17 mouse cellular contexts compared by ENCODE assay signal in genomic region chr19:29210319-29210718, GRCm38 (mm10). TPM values are rescaled to one million over a fixed set of nuclear protein-coding genes. Genes with fewer than 3 reads are reported as not detected.
A peak's percentile ranks its signal among the peaks of the same experiment; 100 is the strongest.
DNase-seq lines count a peak whose midpoint lies in the region; ATAC-seq and TF ChIP-seq lines count a peak whose summit lies in the region.
"Had no signal": no experiment of that assay in that cellular context is flagged by ENCODE, and none has a peak within 500 bp of the region (broad histone marks: within the 10 kb centered on the region; RNA-seq: fewer than 3 reads in every experiment).

No protein-coding gene starts in this region.

- no peaks in the 10 kb centered on the region for H3K36me3 ChIP-seq in lung, embryonic 14.5 days (ENCODE audit: insufficient read depth)
- H3K36me3 ChIP-seq in CH12.LX (replicated peaks in 1 of 2; ENCODE audit: control insufficient read depth in 1 of 2, insufficient read depth in 1 of 2, low read length in 1 of 2) = no peaks in the 10 kb centered on the region
- no peaks in the 10 kb centered on the region for H3K36me3 ChIP-seq in midbrain, postnatal 0 days (ENCODE audit: insufficient read depth, low read length)
- H3K36me3 ChIP-seq: forebrain, embryonic 10.5 days; liver, embryonic 15.5 days; midbrain, embryonic 10.5 days had no signal

- ATAC-seq in lung, embryonic 14.5 days (ENCODE audit: insufficient read depth) = no peak
- no peak for ATAC-seq in Patski
- ATAC-seq in megakaryocyte, adult 5-6 weeks (ENCODE audit: poor library complexity, severe bottlenecking) = peak; percentile 23; the same call in 1 of the 2 replicates
- ATAC-seq in midbrain, postnatal 0 days (ENCODE audit: low FRiP score) = no peak

- peak; percentile 17; the same call in 1 of the 2 replicates for TF ChIP-seq CTCF in lung, embryonic 14.5 days (IDR thresholded peaks at IDR 0.05; ENCODE audit: low read depth)
- TF ChIP-seq CTCF in CH12.LX (conservative IDR thresholded peaks at IDR 0.05 in 1 of 2, IDR thresholded peaks at IDR 0.05 in 1 of 2; ENCODE audit: low read depth in 2 of 2, low read length in 2 of 2) (peak in 1 of 2 experiments; percentile 40; a peak in 2 of 4 replicates), Patski (IDR thresholded peaks at IDR 0.05) (peak; percentile 20)
- no peak for TF ChIP-seq CTCF in midbrain, postnatal 0 days (IDR thresholded peaks at IDR 0.05)

- TF ChIP-seq POLR2A in CH12.LX (IDR thresholded peaks at IDR 0.05; ENCODE audit: low read depth, low read length) = no peak

- H3K27me3 ChIP-seq in lung, embryonic 14.5 days (ENCODE audit: insufficient read depth, low read length) = no peaks in the 10 kb centered on the region
- H3K27me3 ChIP-seq in CH12.LX (replicated peaks) (no peaks in the 10 kb centered on the region), Patski (no peaks in the 10 kb centered on the region)
- no peaks in the 10 kb centered on the region for H3K27me3 ChIP-seq in midbrain, postnatal 0 days (ENCODE audit: insufficient read depth, low read length)
- H3K27me3 ChIP-seq: liver, embryonic 15.5 days had no signal

- no peak for TF ChIP-seq EP300 in CH12.LX (IDR thresholded peaks at IDR 0.05; ENCODE audit: low read length)

- H3K4me1 ChIP-seq in lung, embryonic 14.5 days (ENCODE audit: insufficient read depth) = no peaks in the 10 kb centered on the region
- peaks cover 0 to 6% of the 10 kb centered on the region in 2 experiments; a peak in 1 of 4 replicates for H3K4me1 ChIP-seq in CH12.LX (ENCODE audit: control insufficient read depth in 1 of 2, insufficient read depth in 2 of 2)
- no peaks in the 10 kb centered on the region for H3K4me1 ChIP-seq in midbrain, postnatal 0 days (ENCODE audit: insufficient read depth, low read length)
- H3K4me1 ChIP-seq: forebrain, embryonic 10.5 days; liver, embryonic 15.5 days; midbrain, embryonic 10.5 days had no signal

- WGBS in lung, embryonic 14.5 days = 88% methylated on average over 9 of the region's 9 CpGs
- WGBS in midbrain, postnatal 0 days = 95% methylated on average over 9 of the region's 9 CpGs

- TF ChIP-seq RAD21 in CH12.LX (IDR thresholded peaks at IDR 0.05; ENCODE audit: low read depth, low read length) = peak; percentile 5

- POLR2A ChIA-PET in Patski (lab: Charles Lee) = no interaction called here

- in situ Hi-C loops in CH12.LX (cut with MboI; ENCODE audit: low pct_ligation_motif_present, low pct_unique_long_range_greater_than_20kb, low sequenced_read_pairs) = no loop called here
- in situ Hi-C loops in Patski (cut with MboI; ENCODE audit: low pct_unique_long_range_greater_than_20kb) = no loop called here

- H3K79me2 ChIP-seq in CH12.LX (replicated peaks; ENCODE audit: control insufficient read depth, extremely low read depth, insufficient read depth, poor library complexity, severe bottlenecking) = no peaks in the 10 kb centered on the region

- no peak overlapping the region for H3K4me2 ChIP-seq in lung, embryonic 14.5 days
- H3K4me2 ChIP-seq in CH12.LX (ENCODE audit: insufficient read depth, low read depth, poor library complexity, severe bottlenecking) = no peak overlapping the region
- no peak overlapping the region for H3K4me2 ChIP-seq in midbrain, postnatal 0 days (ENCODE audit: low read depth, low read length, poor library complexity, severe bottlenecking)
- H3K4me2 ChIP-seq: liver, embryonic 15.5 days had no signal

- no peak overlapping the region for H3K27ac ChIP-seq in lung, embryonic 14.5 days (ENCODE audit: low read depth)
- H3K27ac ChIP-seq in CH12.LX (ENCODE audit: insufficient read depth, low read depth) = no peak overlapping the region
- H3K27ac ChIP-seq in midbrain, postnatal 0 days (ENCODE audit: low read depth, low read length) = no peak overlapping the region
- H3K27ac ChIP-seq: forebrain, embryonic 10.5 days; liver, embryonic 15.5 days; midbrain, embryonic 10.5 days had no signal

- no peaks in the 10 kb centered on the region for H3K9me3 ChIP-seq in lung, embryonic 14.5 days (ENCODE audit: low read depth, low read length)
- no peaks in the 10 kb centered on the region for H3K9me3 ChIP-seq in CH12.LX (replicated peaks; ENCODE audit: low read length)
- H3K9me3 ChIP-seq in midbrain, postnatal 0 days (ENCODE audit: low read length) = no peaks in the 10 kb centered on the region
- H3K9me3 ChIP-seq: forebrain, embryonic 10.5 days; liver, embryonic 15.5 days; midbrain, embryonic 10.5 days had no signal

- no peak for DNase-seq in lung, embryonic 14.5 days
- no peak for DNase-seq in lung, postnatal 25 days (ENCODE audit: low spot score)
- DNase-seq in CH12.LX (ENCODE audit: extremely low read depth) (no peak), Patski (ENCODE audit: low read depth, low spot score) (no peak)
- DNase-seq in midbrain, postnatal 0 days (ENCODE audit: low spot score) = no peak
- DNase-seq in adrenal gland, adult (ENCODE audit: inconsistent age in 2 of 2, low spot score in 1 of 2) = no peak
- DNase-seq: adrenal gland, adult 8-10 months; cerebellum, postnatal 10 days; heart, postnatal 36 days; kidney, postnatal 25 days; left cerebral cortex, postnatal 4 days; thymus, adult 18-20 months had no signal

- dilution Hi-C loops in CH12.LX (cut with MboI; ENCODE audit: extremely low pct_ligation_motif_present, extremely low pct_unique_long_range_greater_than_20kb, low sequenced_read_pairs) = no loop called here

- CTCF ChIA-PET in Patski (lab: Charles Lee) = no interaction called here

- no peak overlapping the region for H3K9ac ChIP-seq in lung, embryonic 14.5 days
- no peak overlapping the region for H3K9ac ChIP-seq in CH12.LX (ENCODE audit: insufficient read depth, low read depth)
- H3K9ac ChIP-seq in midbrain, postnatal 0 days (replicated peaks; ENCODE audit: low read length, poor library complexity, severe bottlenecking) = no peak overlapping the region
- H3K9ac ChIP-seq: liver, embryonic 15.5 days had no signal

- no peak overlapping the region for H3K4me3 ChIP-seq in lung, embryonic 14.5 days (ENCODE audit: low read depth, low read length)
- H3K4me3 ChIP-seq in CH12.LX (replicated peaks in 1 of 3; ENCODE audit: low read depth in 2 of 3, low read length in 2 of 3, poor library complexity in 1 of 3) = no peak overlapping the region
- no peak overlapping the region for H3K4me3 ChIP-seq in midbrain, postnatal 0 days (ENCODE audit: low read depth, low read length)
- H3K4me3 ChIP-seq: forebrain, embryonic 10.5 days; liver, embryonic 15.5 days; midbrain, embryonic 10.5 days; myocyte had no signal

TF ChIP-seq in CH12.LX, 34 proteins besides CTCF, POLR2A, EP300 and RAD21:
- TF ChIP-seq BHLHE40 (IDR thresholded peaks at IDR 0.05; ENCODE audit: low read depth, low read length) (no peak), SMC3 (IDR thresholded peaks at IDR 0.05; ENCODE audit: low read depth, low read length) (peak; percentile 35)
TF ChIP-seq in CH12.LX: peak in this region for 1.

RNA-seq across cellular contexts. Expression of gene Jak2, which starts 41.3 kb away (rescaled TPM):
- polyA plus RNA-seq in lung, embryonic 14.5 days (2014; fragmentation: Nextera tagmentation; extraction: Ambion mirVana) = 10.9 and 11.6 TPM in 2 replicates
- 7.6 and 8.4 TPM in 2 replicates for total RNA-seq in CH12.LX (2012; rRNA removed)
- total RNA-seq in CH12.LX (2014; rRNA removed) = 11.1 and 11.5 TPM in 2 replicates
- polyA plus RNA-seq in CH12.LX (2012; ENCODE audit: insufficient read length, low read depth) = 5.3 and 6.6 TPM in 2 replicates
- polyA plus RNA-seq in Patski (2021) = 32.4 TPM
- 74.6 and 82.1 TPM in 2 replicates for total RNA-seq in megakaryocyte, adult 5-6 weeks (2015)
- 80.8 and 83.2 TPM in 2 replicates for total RNA-seq in megakaryocyte, adult 5-6 weeks (2017)
- 35.3 and 37.6 TPM in 2 replicates for total RNA-seq in midbrain, postnatal 0 days (2014; rRNA removed)
- polyA plus RNA-seq in midbrain, postnatal 0 days (2015; fragmentation: Nextera tagmentation; extraction: Ambion mirVana) = 10.7 and 12.0 TPM in 2 replicates
